Mouse (Mus musculus) testis, adult 2 months (tissue): ENCODE data around the gene Clec1a.

ENCODE experiments used
- CTCF ChIP-seq: fragments of 200-500 bp; IDR thresholded peaks from 2 replicates; pipeline ENCODE4 v1.5.1; 2012; ENCODE audit warnings: low read depth, mild to moderate bottlenecking, inconsistent platforms, low read length, moderate library complexity; ENCODE audit not compliant: control insufficient read depth, insufficient read depth, insufficient replicate concordance
- POLR2A ChIP-seq: fragments of 200-500 bp; IDR thresholded peaks from 2 replicates; pipeline ENCODE4 v1.6.1; 2012; ENCODE audit warnings: low read depth, mild to moderate bottlenecking, inconsistent platforms, low read length, moderate library complexity; ENCODE audit not compliant: control insufficient read depth

- TF ChIP-seq CTCF (no peak), POLR2A (no peak)
Measured at GRCm38 (mm10) chr6:129414177-129414576, 37.6 kb downstream of the Clec1a start.
